Mouse (Mus musculus) neural tube, embryonic 11.5 days (tissue): Measurements from ENCODE around the gene Uvrag. TPM values are rescaled to one million over a fixed set of nuclear protein-coding genes. Genes with fewer than 3 reads are reported as not detected.

Experiments used
- ATAC-seq: fragments of 200-750 bp; cut with Nextera tagmentation; 2 replicates; pipeline ENCODE4 v1.8.0; 2017; ENCODE audit warnings: moderate number of reproducible peaks, mild to moderate bottlenecking, moderate TSS enrichment, moderate library complexity; ENCODE audit not compliant: insufficient read depth, low FRiP score, low TSS enrichment
- DNase-seq: peaks from one replicate; pipeline ENCODE4 v3.0.0-alpha.2; 2015; ENCODE audit warnings: low spot score
- H3K27ac ChIP-seq: fragments of 300-500 bp; sonication (generic); 2 replicates; pipeline ENCODE4 v1.5.1; 2014; ENCODE audit warnings: low read depth, mild to moderate bottlenecking, low read length
- H3K27me3 ChIP-seq: fragments of 300-500 bp; sonication (generic); 2 replicates; pipeline ENCODE4 v1.6.1; 2014; ENCODE audit warnings: mild to moderate bottlenecking, low read length, mixed read lengths; ENCODE audit not compliant: control insufficient read depth, insufficient read depth
- H3K36me3 ChIP-seq: fragments of 300-500 bp; sonication (generic); 2 replicates; pipeline ENCODE4 v1.6.1; 2014; ENCODE audit warnings: mild to moderate bottlenecking, low read length, moderate library complexity, mixed read lengths; ENCODE audit not compliant: control insufficient read depth, insufficient read depth
- H3K4me1 ChIP-seq: fragments of 300-500 bp; sonication (generic); 2 replicates; pipeline ENCODE4 v1.6.1; 2014; ENCODE audit warnings: low read length, mixed read lengths; ENCODE audit not compliant: control insufficient read depth, insufficient read depth
- H3K4me2 ChIP-seq: fragments of 300-500 bp; sonication (generic); 2 replicates; pipeline ENCODE4 v1.6.1; 2014; ENCODE audit warnings: low read depth, mild to moderate bottlenecking, moderate library complexity
- H3K4me3 ChIP-seq: fragments of 300-500 bp; sonication (generic); 2 replicates; pipeline ENCODE4 v1.5.1; 2014; ENCODE audit warnings: low read depth, low read length
- H3K9ac ChIP-seq: fragments of 300-500 bp; sonication (generic); 2 replicates; pipeline ENCODE4 v1.6.1; 2014; ENCODE audit warnings: mild to moderate bottlenecking, low read length
- H3K9me3 ChIP-seq: fragments of 300-500 bp; sonication (generic); 2 replicates; pipeline ENCODE4 v1.6.1; 2016; ENCODE audit warnings: low read length; ENCODE audit not compliant: control insufficient read depth
- WGBS: fragments of 180-500 bp; shearing (Covaris S2); extraction: QIAGEN DNeasy Blood & Tissue Kit; methylation state at CpG from one replicate; pipeline ENCODE4 v1.1.7; 2014; 5-methylcytosine and 5-hydroxymethylcytosine counted together
- polyA plus RNA-seq: library from polyadenylated mRNA; unstranded; fragments of >200 nt; fragmentation: Nextera tagmentation; extraction: Ambion mirVana; gene quantifications from 2 replicates; pipeline ENCODE4 v1.2.1, GENCODE M21; 2014

The Uvrag gene
- polyA plus RNA-seq, 1 experiment from 2014 or later = 12.0 TPM

DNA sequence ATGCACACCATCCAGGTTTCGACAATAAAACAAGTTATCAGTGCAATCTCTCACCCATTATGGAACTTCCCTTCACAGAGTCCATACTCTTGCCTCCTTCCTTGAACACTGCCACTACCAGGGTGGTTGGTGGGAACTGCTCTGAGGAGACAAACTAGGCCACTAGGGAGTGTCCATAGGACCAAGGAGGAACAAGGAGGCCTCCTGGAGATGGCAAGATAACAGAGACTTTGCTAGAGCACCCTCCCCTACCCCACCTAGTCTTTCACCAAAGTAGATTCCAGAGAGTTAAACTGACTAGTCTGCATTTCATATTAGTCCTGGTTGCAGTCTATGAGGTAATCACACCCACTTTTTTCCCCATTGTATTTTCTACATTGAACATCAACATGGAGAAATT is 39.2 kb upstream of the Uvrag start:
- DNase-seq = no peak
- H3K4me2 ChIP-seq = no peak overlapping the region
- no peak overlapping the region for H3K27ac ChIP-seq
- no peaks in the 10 kb centered on the region for H3K36me3 ChIP-seq
- H3K9ac ChIP-seq = no peak overlapping the region
- no peaks in the 10 kb centered on the region for H3K27me3 ChIP-seq
- no peak for ATAC-seq
- no peak overlapping the region for H3K4me3 ChIP-seq
- WGBS = 87% methylated on average over 1 of the region's 1 CpGs
- H3K4me1 ChIP-seq = 0 out of 2 replicates have a peak, but pooled peaks cover 3% of the 10 kb centered on the region
- H3K9me3 ChIP-seq = no peaks in the 10 kb centered on the region

DNA sequence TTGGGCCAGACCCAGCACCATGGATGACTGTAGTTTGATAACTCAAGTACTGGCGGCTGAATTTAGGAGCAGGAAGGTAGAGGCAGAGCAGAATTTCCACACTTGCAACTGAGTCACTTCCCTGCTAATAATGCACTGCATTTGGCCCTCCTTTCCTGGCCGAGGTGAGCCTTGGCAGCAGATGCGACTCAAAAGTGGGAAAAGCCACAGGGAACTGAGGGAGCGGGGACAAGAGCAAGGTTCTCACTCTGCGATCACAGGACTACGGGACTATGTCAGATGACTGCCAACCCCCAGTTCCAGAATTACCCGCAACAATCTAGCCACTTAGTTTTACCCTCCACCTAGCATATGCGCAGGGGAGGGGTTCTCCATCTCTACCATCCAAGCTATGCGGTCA is 38.3 kb upstream of the Uvrag start:
- Histone ChIP-seq H3K36me3 (no peaks in the 10 kb centered on the region), H3K4me1 (0 out of 2 replicates have a peak, but pooled peaks cover 3% of the 10 kb centered on the region), H3K9ac (no peak overlapping the region), H3K27ac (no peak overlapping the region), H3K4me3 (no peak overlapping the region), H3K27me3 (no peaks in the 10 kb centered on the region), H3K4me2 (no peak overlapping the region), H3K9me3 (no peaks in the 10 kb centered on the region)
- ATAC-seq (no peak), DNase-seq (no peak)
- WGBS = 92% methylated on average over 9 of the region's 9 CpGs

DNA sequence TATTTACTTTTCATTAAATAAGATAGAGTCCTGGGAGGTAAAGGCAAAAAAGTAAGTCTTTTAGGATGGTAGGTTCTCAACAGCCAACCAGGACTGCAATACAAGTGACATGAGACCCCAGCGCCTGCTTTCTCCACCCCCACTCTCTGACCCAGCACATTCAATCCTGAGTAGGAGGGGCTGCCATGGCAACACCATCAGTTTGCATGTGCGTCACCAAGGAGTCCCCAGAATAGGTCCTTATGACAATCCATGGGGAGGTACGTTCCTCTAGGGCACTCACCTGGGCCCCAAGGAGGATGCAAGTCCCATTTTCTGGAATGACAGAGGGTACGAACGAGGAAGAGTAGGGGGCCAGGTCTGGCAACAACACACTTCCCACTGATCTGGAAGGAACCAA is 36.4 kb upstream of the Uvrag start:
- no peaks in the 10 kb centered on the region for H3K27me3 ChIP-seq
- DNase-seq = no peak
- no peak overlapping the region for H3K9ac ChIP-seq
- H3K36me3 ChIP-seq = no peaks in the 10 kb centered on the region
- H3K4me3 ChIP-seq = no peak overlapping the region
- H3K4me2 ChIP-seq = no peak overlapping the region
- WGBS = 68% methylated on average over 5 of the region's 5 CpGs
- H3K27ac ChIP-seq = no peak overlapping the region
- no peaks in the 10 kb centered on the region for H3K9me3 ChIP-seq
- no peak for ATAC-seq
- H3K4me1 ChIP-seq = 0 out of 2 replicates have a peak, but pooled peaks cover 3% of the 10 kb centered on the region

DNA sequence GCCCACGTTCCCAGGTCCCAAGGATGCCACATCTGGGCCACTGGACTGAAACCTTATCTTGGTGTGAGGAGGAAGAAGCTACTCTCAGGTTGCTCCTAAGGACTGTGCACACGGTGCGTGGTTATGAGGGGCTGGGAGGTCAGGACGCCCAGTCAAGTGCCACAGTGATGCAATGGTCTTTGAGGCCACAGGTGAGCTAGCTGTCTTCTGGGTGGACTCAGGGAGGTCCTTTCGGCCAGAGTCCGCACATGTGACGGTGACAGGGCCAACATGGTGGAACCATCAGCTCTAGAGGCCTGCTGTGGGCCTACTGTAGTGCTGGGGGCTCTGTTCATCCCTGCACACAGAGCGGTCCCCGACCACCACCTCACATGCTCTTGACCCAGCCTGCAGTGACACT is 34.7 kb upstream of the Uvrag start:
- no peaks in the 10 kb centered on the region for H3K9me3 ChIP-seq
- no peak overlapping the region for H3K4me3 ChIP-seq
- WGBS = 87% methylated on average over 9 of the region's 9 CpGs
- no peaks in the 10 kb centered on the region for H3K36me3 ChIP-seq
- H3K9ac ChIP-seq = no peak overlapping the region
- no peak overlapping the region for H3K4me2 ChIP-seq
- no peak overlapping the region for H3K27ac ChIP-seq
- no peak for ATAC-seq
- no peaks in the 10 kb centered on the region for H3K27me3 ChIP-seq
- DNase-seq = no peak
- no peaks in the 10 kb centered on the region for H3K4me1 ChIP-seq

DNA sequence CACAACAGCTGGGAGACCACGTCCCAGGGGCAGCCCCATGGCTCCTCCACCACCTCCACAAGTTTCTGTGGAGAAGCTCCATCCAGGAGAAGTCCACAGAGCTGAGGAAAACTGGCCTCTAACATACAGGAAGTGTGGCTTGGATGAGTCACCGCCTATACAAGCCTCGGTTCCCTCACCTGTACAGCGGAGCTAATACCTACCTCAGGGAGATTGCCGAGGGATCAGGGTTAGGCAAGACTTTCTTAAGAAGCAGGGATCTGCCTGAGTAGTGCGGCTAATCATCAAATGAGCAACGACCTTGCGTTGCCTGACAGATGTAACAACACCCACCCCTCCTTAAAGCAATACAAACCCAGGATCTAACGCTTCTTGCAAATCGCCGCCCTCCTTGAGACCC is 34.2 kb upstream of the Uvrag start:
- H3K9ac ChIP-seq = no peak overlapping the region
- no peaks in the 10 kb centered on the region for H3K9me3 ChIP-seq
- no peaks in the 10 kb centered on the region for H3K27me3 ChIP-seq
- no peak for ATAC-seq
- no peak for DNase-seq
- H3K4me3 ChIP-seq = no peak overlapping the region
- WGBS = 79% methylated on average over 11 of the region's 11 CpGs
- H3K4me2 ChIP-seq = no peak overlapping the region
- no peak overlapping the region for H3K27ac ChIP-seq
- no peaks in the 10 kb centered on the region for H3K4me1 ChIP-seq
- H3K36me3 ChIP-seq = no peaks in the 10 kb centered on the region

DNA sequence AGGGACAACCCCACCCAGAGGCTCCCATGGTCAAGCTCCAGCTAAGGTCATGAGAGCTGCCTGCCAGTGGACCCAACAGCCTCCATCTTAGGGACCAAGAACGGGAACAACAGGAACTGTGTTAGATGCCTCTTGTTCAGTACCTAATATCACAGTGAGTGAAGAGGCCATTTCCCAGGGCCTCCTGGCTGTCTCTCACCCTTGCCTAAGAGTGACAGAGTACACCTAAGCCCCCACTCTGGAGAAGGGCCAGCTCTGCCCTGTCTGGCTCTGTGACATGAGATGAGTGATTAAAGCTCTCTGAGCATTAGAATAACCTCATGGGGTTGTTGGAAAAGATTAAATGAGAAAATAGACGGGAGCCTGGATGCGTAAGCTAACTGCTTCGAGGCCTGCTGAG is 33.1 kb upstream of the Uvrag start:
- no peaks in the 10 kb centered on the region for H3K4me1 ChIP-seq
- WGBS = 92% methylated on average over 4 of the region's 4 CpGs
- H3K4me3 ChIP-seq = no peak overlapping the region
- DNase-seq (no peak), ATAC-seq (no peak)
- H3K4me2 ChIP-seq = no peak overlapping the region
- H3K9ac ChIP-seq = no peak overlapping the region
- H3K27me3 ChIP-seq = no peaks in the 10 kb centered on the region
- no peaks in the 10 kb centered on the region for H3K9me3 ChIP-seq
- H3K36me3 ChIP-seq = no peaks in the 10 kb centered on the region
- H3K27ac ChIP-seq = no peak overlapping the region

DNA sequence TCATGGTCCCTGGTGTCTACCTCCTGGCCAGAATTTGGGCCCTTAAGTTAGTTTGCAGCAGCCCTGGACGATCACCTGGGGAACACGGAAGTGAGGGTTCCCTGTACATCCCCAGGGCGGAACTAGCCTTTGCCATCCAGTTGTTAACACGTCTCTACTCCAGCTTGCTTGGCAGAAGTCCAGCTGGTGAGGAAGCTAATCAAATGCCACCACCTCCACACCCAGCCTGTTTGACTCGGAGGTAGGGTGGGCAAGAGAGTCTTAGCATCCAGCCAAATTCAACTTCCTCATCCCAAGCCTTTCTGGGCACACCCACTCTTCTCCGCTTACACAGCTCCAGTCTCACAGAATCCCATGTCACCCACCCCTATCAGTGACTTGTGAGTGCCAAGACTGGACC is 32.0 kb upstream of the Uvrag start:
- no peak overlapping the region for H3K9ac ChIP-seq
- no peaks in the 10 kb centered on the region for H3K36me3 ChIP-seq
- H3K4me1 ChIP-seq = no peaks in the 10 kb centered on the region
- H3K27me3 ChIP-seq = no peaks in the 10 kb centered on the region
- DNase-seq (no peak), ATAC-seq (no peak)
- H3K9me3 ChIP-seq = no peaks in the 10 kb centered on the region
- H3K27ac ChIP-seq = no peak overlapping the region
- no peak overlapping the region for H3K4me2 ChIP-seq
- 91% methylated on average over 6 of the region's 6 CpGs for WGBS
- H3K4me3 ChIP-seq = no peak overlapping the region

DNA sequence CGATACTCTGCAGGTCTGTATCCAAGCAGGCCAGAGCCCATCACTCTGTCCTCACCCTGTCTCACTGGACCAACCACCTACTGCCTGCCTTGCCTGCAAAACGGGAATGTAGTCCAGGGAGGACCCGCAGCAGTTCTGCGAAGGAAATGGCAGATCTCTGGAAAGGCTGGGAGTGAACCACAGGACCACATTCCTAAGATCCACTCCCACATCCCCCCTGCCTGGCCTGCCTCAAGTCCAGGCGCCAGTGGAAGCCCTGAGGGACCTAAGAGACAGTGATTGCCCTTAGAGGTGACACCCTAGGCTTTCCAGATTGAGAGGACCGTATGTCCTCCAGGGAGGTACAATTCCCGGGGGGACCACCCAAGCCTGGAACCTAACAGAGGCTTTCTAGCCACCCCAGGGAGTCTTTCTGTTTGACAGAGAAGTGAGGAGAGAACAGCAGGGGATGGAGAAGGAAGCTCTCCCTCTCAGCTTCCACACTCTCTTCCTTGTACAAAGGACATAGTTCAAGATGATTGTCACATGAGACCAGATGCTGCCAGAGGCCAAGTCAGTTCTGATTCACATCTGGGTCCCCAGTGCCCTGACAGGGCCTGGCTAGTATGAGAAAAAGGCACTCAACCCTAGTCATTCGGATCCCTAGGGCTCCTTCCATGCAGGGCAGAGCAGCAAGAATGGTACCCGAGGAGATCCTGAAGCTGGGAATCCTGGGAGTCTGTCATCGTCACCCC is 31.0 kb upstream of the Uvrag start:
- WGBS = 67% methylated on average over 10 of the region's 10 CpGs
- H3K27ac ChIP-seq = no peak overlapping the region
- no peak overlapping the region for H3K4me2 ChIP-seq
- no peak overlapping the region for H3K9ac ChIP-seq
- ATAC-seq = no peak
- H3K4me1 ChIP-seq = no peaks in the 10 kb centered on the region
- H3K4me3 ChIP-seq = no peak overlapping the region
- H3K27me3 ChIP-seq = no peaks in the 10 kb centered on the region
- DNase-seq = no peak
- H3K36me3 ChIP-seq = no peaks in the 10 kb centered on the region
- no peaks in the 10 kb centered on the region for H3K9me3 ChIP-seq

DNA sequence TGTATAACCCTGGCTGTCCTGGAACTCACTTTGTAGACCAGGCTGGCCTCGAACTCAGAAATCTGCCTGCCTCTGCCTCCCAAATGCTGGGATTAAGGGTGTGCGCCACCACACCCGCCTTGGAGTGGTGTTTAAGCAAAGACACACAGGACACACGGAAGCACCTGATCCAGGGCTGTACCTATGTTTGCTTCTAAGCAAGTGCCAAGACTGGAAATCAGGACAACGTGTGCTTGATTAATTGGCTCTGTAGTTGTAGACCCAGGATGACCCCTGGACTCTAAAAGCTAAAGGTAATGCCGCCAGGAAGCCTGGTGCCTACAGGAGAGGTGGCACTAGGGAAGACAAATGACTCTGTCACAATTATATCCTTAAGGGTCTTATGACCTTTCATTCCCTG is 29.6 kb upstream of the Uvrag start:
- no peak for DNase-seq
- H3K27me3 ChIP-seq = no peaks in the 10 kb centered on the region
- H3K9me3 ChIP-seq = no peaks in the 10 kb centered on the region
- H3K4me1 ChIP-seq = no peaks in the 10 kb centered on the region
- no peak overlapping the region for H3K4me3 ChIP-seq
- no peaks in the 10 kb centered on the region for H3K36me3 ChIP-seq
- no peak for ATAC-seq
- no peak overlapping the region for H3K4me2 ChIP-seq
- WGBS = 88% methylated on average over 6 of the region's 6 CpGs
- no peak overlapping the region for H3K9ac ChIP-seq
- no peak overlapping the region for H3K27ac ChIP-seq
